Mouse (Mus musculus) megakaryocyte, adult 5-6 weeks (primary cell): ENCODE measurements around the gene Efhd2. TPM values are rescaled to one million over a fixed set of nuclear protein-coding genes. Genes with fewer than 3 reads are reported as not detected.

Experiments
- ATAC-seq: 2 replicates; pipeline ENCODE4 v1.8.0; 2016; ENCODE audit warnings: mild to moderate bottlenecking, inconsistent platforms; ENCODE audit not compliant: poor library complexity, severe bottlenecking
- total RNA-seq, 2 experiments: library from RNA; stranded (forward) in 1 of 2; stranded (reverse) in 1 of 2; fragments of 153-499, 151-499 nt in 1 of 2; fragments of 221-1000, 200-1000 nt in 1 of 2; gene quantifications; 2 replicates each; pipeline versions ENCODE4 v1.2.3 to v1.2.4; 2015 to 2017

Efhd2 gene
- total RNA-seq, 2 experiments from 2014 or later = 77.1 to 79.7 TPM

DNA sequence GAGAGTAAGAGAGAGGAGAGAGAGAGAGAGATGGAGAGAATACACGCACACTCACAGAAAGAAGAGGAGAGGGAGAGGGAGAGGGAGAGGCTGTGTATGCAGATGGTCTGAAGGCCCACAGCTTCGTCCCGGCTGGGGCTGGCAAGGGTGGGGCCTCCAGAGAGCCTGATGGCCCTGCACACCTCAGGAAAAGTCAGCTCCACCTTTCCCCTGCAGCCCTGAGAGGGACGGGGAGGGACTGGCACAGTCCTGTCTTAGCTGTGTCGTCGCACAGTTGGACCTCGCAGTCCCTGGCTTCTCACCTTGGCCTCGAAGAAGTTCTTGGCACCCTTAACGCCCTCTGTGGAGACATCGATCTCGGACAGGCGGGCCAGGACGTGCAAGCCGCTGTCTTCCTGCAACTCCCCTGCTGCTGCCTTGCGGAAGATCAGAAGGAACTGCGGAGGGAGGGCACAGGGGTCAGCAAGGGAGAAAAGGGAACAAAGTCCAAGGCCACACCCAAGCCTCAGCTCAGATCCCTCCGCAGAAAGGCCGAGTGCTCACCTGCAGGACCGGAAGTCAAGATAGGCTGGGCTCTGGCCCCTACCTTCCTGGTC is 14.4 kb downstream of the Efhd2 start:
- peak; percentile 41 for ATAC-seq

DNA sequence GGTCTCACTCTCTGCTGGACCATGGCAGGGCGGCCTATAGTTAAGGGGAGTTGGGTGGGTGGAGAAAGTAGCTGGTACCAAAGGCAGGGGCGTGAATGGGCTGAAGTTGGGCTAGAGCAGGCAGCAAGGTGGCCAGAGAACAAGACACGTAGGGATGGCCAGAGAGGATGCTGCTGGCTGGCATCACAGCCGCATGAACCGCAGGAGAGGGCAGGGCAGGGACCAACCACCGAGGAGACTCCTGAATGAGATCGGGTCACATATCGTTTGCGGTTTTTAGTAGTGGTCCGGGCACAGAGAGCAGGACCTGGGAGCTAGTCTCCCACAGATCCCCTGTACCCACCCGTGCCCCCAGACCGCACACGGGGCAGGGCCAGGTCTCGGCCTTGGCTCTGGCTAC is 15.4 kb downstream of the Efhd2 start:
- ATAC-seq = no peak

DNA sequence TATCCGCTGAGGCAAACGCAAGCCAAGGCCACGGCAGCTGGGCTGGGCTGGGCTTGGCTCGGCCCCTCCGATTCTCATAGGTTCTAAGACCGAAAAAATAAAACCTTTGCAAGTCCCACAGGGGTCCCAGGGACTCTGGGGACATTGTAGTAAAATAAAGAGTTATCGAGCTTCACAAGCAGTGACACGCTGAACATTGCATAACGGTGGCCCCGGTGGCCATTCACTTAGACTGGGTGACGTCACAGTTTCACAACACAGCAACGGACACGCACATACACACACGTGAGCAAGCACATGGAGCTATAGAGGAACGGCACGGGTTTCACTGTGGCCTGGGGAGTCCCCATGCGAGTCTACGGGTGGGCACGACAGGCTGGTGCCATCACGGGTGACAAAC is 16.2 kb downstream of the Efhd2 start:
- no peak for ATAC-seq

DNA sequence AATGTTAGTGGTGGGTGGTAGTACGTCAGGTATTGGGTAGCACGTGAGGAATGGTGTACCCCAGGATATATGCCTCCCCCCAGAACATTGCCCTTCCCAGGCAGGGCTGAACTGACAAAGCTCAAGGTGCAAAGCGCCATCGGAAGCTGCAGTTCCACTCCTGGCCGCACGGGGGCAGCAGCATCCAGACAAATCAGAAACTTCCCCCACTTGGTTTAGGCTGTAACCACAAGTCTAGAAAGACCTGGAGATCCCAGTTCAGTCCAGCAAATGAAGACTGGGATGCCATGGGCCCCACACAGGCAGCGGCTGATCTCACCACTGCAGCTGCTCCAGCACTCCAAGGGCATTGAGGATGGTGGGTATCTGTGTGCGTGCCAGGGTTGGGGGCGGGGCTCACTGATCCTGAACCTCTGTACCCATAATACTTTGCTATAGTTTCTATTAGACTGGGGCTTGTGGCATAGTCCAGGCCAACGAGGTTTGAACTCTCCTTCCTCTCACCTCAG is 17.2 kb downstream of the Efhd2 start:
- ATAC-seq = peak; percentile 53

DNA sequence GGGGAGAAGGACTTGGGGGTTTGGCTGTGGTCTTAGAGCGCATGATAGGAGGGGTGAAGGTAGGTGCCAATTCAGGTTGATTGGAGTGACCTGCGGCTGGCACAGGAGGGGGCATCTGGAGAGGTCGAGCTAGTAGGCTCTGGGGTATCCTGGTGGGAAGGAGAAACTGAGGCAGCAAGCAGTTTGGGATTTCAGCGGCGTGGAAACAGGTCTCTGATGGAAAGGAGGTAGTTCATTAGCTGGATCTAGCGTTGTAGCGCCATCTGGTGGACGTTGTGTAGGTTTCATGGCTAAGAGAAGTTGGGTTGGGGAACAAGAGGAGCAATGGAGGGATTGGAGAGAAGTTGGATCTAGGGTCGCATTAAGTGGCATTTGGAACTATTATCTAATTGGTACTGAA is 21.3 kb downstream of the Efhd2 start:
- 0 out of 2 replicates have a peak, but pooled peaks have one; percentile 49 for ATAC-seq

DNA sequence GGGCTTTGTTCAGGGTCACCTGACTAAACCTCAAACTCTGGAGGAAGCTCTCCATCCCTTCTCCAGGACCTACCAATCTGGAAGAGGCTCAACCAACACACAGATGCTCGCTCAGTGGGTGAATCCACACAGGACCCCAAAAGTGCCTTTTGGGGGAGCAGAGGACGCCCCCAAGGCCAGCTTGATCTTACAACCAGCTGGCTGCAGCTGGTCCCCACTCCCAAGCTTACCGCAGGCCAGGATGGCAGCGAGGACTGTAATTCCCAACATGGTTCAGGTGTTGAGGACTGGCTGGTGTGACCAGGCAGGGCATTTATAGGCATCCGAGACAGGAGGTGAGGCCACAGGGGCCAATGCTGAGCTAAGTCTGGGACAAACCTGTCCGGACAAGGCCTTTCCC is 28.7 kb downstream of the Efhd2 start, which contains the start of gene Ctrc:
TSS of gene Ctrc (minus strand) at position 361 of the 400 bp plus-strand sequence.
- no peak for ATAC-seq

DNA sequence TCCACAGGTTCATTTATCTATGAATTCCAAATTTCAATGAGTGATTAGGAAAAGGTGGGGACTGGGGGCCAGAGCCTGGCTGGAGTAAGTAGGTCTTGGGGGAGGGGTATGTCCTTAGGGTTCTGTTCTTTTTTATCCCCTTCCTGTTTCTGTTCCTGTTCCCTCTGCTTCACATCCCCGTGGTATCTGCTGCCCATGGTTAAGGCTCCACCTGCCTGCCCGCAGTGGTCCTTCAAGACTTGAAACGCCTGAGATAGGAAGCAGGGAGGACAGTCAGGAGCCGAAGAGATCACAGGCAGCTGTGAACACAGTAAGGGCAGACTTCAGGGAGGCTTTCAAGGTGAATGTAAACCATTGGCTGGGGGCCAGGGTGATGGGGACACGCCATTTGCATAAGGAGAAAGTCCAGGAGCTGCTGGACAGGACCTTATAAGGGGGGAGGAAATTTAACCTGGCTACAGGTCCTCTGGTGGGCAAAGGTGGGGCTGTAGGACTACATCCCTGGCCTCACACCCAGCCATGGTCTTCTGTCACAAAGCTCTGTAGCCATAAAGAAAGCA is 40.1 kb downstream of the Efhd2 start:
- ATAC-seq = peak; percentile 49

DNA sequence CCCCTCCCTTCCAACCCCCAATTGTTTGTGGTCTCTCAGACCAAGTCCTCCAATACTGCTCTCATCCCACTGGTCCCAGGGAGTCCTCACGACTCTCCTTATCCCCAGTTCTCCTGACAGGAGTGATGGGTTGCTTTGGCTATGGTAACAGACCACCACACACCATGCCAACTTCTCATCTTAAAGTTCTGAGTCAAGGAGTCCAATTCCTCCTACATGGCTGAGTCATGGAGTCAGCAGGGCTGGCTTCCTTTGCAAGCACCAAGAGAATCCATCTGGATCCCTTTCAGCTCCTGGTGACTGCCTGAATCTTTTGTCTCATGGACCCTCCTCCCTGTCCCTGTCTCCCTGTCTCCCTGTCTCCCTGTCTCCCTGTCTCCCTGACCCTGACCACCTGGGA is 40.8 kb downstream of the Efhd2 start:
- ATAC-seq = no peak

DNA sequence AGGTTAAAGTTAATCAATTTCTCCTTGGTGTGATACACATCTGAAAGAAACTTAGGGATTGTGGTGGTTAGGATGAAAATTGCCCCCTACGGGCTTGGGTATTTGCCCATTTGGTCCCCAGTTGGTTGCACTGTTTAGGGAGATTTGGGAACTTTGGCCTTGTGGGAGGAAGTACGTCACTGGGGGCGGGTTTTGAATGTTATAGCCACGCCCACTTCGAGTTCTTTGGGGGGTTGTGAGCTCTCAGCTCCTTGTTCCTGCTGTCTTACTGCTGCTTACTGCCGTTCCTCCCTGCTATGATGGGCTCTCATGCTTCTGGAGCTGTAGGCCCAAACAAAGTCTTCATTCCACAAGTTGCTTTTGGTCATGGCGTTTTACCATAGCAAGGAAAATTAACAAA is 43.4 kb downstream of the Efhd2 start:
- no peak for ATAC-seq

DNA sequence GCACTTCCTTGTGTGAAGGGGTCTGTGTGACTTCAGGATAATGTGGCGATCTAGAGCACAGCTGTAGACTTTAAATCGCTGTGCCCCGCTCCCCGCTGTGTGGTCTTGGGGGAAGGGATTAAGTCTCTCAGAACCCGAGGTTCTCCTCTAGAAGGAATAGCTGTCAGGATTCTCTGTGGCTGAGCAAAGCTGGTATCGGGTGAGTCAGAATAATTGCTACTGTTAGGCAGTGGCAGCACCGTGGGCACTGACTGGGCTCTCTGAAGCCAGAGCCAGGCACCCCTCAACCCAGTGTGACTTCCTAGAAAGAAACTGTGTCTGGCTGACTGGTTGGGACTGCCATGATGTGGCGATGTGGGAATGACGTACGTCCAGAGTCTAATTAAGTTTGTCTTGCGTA is 44.3 kb downstream of the Efhd2 start:
- no peak for ATAC-seq

DNA sequence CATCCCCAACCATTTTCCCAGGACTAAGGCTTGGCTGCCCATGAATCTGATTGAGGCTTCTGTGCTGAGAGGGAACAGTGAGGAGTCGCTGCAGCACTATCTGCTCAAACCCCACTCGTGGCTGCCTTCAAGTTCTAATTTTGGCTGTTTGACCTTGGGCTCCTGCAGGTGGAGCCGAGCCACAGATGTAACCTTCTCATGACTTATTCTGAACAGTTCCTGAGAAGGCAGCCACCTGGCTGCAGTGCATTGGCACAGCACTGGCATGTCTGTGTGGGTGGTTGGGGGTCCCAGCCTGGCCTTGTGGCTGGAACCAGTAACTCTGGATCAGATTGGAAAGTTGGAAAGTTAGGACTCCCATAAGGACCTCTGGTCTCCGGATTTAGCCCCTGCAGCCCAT is 46.5 kb downstream of the Efhd2 start:
- ATAC-seq = no peak

DNA sequence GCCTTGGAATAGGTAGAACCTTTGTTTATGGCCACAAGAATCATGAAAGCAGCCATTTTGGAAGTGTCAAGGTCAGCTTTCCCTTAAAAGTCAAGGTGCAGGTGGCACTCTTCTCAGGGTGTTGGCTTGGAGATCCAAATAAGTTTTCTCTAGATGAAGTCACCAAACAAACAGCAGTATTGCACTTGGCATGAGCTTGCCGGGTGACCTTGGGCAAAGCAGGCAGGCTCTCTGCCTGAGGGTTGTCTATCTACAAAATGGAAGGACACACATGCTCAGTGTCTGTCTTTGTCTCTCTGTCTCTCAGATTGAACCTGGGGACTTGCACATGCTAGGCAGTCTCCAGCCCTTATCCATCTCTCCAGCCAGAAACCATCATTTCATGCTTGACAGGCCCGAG is 47.3 kb downstream of the Efhd2 start:
- no peak for ATAC-seq

DNA sequence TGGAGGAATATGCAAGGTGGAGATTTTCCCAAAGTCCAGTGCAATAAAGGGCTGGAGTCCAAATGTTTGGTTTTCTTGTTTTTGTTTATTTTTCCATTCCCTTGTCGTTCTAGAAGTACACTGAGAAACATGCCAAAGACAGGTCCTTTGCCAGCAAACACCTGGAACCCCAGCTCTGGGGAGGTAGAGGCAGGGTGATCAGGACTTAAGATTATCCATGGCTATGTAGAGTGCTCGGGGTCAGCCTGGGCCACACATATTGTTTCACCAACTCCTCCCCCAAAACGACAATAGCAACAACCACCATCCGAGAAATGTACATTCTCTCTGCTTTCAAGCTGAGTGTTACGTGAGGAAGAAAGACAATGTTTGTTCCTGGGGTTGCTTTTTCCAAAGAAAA is 48.7 kb downstream of the Efhd2 start, which contains the start of gene Cela2a:
TSS of gene Cela2a (minus strand) at position 101 of the 400 bp plus-strand sequence.
- no peak for ATAC-seq

DNA sequence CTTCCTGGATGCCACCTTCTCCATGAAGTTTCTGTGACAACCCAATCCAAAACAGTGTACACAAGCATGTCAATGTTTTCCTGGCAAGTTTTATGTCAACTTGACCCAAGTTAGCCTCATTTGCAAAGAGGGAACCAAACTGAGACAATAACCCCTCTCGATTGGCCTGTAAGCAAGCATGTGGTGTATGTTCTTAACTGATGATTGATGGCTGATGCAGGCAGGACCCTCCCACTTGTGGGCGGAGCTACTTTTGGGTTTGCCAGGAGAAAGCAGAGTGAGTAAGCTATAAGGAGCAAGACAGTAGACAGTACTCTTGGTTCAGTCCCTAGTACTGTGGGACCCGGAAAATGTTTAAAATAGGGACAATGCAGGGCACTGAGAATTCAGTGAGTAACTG is 51.7 kb downstream of the Efhd2 start:
- ATAC-seq = no peak

DNA sequence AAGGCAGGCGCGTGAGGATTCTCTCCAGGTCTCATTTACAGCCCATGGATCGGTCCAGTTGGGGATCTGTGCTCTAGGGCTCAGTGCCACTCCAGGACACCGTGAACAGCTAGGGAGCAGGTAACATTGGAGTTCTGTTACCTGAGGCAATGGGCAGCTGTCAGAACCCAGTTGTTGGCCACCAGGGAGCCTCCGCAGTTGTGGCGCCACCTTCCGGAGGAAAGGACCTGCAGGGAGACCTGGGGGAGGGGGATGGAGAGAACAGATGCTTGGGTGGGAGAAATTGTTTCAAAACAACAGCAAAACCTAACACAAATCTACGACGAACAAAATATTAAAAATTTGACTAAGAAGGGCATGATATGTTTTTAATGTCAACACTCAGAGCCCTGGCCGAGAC is 52.6 kb downstream of the Efhd2 start:
- no peak for ATAC-seq

DNA sequence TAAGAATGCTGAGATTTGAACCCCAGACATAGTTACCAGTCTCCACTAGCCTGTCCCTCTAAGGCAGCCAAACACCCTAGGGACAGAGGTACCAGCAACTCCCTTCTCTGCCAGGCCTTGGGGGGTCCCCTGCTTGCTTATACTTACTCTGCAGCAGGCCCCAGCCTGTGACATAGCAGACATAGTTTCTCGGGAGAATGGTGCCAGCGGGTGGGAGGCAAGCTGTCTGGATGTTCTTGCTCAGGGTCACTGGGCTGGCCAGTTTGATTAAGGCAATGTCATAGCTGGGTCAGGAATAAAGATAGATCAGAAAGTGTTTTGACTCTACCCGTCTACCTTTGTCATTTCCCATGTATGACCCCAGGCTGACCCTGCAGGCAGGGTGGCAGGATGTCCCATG is 53.5 kb downstream of the Efhd2 start:
- no peak for ATAC-seq

DNA sequence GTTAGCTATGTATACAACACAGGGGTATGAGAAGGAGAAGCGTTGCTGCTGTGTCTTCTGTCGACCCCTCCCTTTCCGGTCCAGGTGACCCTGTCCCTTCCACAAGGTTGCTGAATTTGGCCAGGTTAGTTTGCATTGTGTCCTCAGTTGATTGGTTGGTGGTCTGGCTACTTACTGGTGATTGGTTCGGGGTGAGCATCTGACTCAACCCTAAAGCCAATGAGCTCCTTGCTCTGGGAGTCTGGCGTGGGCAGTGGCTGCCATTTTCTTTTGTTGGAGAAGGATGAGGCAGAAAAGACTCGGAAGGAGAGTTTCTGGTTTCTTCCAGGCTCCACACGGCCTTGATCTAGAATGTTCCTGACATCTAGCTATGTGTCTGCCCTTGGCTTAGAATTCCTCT is 55.4 kb downstream of the Efhd2 start:
- no peak for ATAC-seq

DNA sequence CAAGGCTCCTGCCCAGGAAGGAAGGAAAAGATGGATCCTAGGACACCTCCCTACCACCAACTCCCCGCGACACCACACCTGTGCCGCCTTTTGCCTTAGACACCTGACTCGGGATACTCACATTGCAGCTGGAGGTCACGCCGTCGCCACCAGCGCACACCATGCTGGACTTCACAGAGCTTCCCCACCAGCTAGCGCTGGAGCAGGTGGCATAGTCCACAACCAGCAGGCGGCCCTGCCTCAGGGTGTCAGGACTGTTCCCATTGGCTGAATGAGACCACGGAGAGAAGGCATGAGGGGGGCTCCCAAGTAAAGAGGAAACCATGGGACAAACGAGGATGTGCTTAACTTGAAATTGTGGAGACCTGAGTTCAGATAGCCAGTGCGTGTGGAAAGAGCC is 55.9 kb downstream of the Efhd2 start:
- no peak for ATAC-seq

DNA sequence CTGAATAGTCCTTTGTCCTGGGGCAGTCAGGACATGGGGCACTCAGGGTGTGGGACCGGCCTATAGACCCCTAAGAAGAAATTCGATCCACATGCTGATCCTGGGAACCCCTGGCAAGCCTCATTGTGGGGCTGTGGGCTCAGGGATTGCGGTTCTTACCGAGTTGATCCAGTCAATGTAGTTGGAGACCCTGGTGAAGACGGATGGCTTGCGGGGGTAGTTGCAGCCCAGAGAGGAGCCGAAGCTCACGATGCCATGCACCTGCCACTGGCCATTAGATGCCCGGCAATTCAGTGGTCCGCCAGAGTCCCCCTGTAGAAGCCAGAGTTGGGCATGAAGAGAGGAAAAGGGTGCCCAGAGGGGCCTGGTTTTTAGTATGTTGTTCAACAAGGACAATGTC is 57.0 kb downstream of the Efhd2 start:
- ATAC-seq = no peak

DNA sequence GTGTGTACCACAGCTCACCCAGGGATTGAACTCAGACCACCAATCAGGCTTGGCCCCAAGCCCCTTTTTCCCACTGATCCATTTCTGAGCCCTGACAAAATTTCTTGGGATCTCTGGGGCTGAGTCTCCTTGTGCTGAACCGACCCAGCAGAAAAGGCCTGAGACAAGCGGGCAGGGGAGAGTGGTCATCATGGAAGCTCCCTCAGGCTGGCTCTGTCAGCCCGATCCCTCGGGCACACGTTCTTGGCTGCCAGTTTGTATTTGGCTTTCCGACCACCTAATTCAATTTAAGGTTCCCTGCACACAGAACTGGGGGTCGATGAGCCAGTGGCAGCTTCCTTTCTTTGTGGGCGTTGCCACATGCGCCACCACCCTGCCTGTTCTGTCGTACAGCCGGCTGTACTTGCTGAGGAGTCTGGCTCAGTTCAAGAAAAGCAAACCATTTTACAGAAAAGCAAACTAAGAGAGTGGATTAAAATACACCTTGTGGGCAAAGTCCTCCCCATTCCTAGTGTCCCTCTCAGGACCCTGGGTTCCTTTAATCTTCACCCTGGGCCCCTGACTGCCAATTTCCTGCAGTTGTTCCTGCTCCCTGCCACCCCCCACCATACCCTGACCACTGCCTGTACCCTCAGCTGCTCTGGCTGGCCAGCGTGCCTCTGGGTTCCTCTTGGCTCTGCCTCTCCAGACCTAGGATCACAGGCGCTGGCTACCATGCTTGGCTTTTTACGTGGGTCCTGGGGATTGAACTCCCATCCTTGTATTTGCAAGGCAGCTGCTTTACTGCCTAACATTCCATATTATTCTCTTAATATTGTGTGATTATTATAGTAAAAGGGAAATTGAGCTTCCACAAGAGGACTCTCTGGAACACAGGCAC is 57.7 kb downstream of the Efhd2 start:
- no peak for ATAC-seq

DNA sequence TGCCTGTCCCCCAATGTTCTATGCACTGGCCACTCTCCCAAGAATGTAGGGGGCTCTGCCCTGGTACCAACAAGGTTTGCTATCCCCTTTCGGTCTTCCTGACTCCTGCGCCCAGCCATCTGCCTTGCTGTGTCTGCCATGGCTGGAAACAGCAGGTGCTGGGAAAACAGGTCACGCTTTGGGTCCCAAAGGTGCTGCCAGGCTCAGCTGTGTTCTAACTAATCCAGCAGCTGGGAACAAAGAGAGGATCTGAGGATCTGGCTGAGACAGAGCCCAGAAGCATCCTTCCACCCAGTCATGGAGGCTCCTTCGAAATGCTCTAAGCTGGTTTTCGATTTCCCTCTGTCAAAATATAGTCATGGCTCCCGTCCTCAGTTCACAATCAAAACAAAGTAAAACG is 58.5 kb downstream of the Efhd2 start:
- ATAC-seq = no peak

DNA sequence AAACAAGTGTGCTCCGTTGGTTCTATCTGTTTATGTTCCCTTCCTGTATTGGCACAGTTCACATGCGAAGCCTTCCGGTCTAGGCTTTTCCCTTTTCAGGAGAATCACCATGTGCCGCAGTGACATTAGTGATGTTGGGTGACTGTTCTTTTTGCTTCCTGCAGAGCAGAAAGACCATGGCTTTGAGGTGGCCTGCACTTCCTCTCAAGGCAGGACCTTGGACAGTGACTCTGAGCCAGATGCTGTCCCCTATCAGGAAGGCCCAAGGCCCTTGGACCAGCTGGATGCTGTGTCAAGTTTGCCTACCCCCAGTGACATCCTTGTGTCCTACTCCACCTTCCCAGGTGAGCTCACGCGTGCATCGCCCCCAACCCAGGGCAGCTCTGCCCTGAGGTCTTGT is 63.3 kb downstream of the Efhd2 start:
- no peak for ATAC-seq
